Mouse (Mus musculus) kidney, adult 2 months (tissue): ENCODE measurements around the gene Golt1a.

ENCODE experiments used
- CTCF ChIP-seq: fragments of 200-500 bp; conservative IDR thresholded peaks from 2 replicates; pipeline ENCODE4 v1.5.1; 2011; ENCODE audit warnings: low read depth, mild to moderate bottlenecking, control low read depth, low read length, moderate library complexity, mixed read lengths; ENCODE audit not compliant: insufficient read depth, insufficient read length
- POLR2A ChIP-seq: fragments of 200-500 bp; IDR thresholded peaks from one replicate; pipeline ENCODE4 v1.6.1; 2011; ENCODE audit warnings: low read depth, low read length, control low read depth

DNA sequence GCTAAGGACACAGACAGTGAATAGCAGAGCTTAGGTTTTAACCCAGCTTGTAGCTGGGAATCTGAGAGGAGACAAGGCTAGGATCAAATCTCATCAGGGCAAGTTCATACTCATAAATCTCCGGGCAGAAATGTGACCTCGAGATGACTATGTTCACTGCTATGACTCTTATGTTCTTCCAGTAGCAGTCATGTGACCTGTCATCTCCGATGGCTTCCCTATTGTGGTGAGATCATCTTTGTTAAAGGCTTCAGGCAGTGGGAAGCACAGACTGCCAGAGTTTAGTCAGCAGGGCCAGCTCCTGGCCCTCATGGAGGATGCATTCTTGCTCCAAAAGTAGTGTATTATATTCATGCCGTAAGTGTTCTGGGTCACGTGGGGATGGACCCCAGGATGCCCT, 32.6 kb upstream of the Golt1a start:
- no peak for TF ChIP-seq POLR2A
- no peak for TF ChIP-seq CTCF
